Mouse (Mus musculus): ENCODE results near the gene Rhot1. TPM values are rescaled to one million over a fixed set of nuclear protein-coding genes. Genes with fewer than 3 reads are reported as not detected.
"Not testable (repeated sequence)": the region's sequence is repeated elsewhere in the genome, so short reads cannot be mapped to it uniquely, and the experiment has no call there.

The Rhot1 gene
- polyA plus RNA-seq, 1 experiment from 2014 or later: 56.5 TPM

- ATAC-seq (replicated peaks; ENCODE audit: insufficient number of reproducible peaks, insufficient read depth, low FRiP score, low read depth): no peak
- Histone ChIP-seq H3K9me3 (replicated peaks) (no peaks in the 10 kb centered on the region), H3K9ac (no peak overlapping the region), H3K4me3 (no peak overlapping the region), H3K27me3 (no peaks in the 10 kb centered on the region), H3K27ac (no peak overlapping the region), H3K4me2 (no peak overlapping the region), H3K36me3 (peaks cover 13% of the 10 kb centered on the region), H3K4me1 (replicated peaks) (no peaks in the 10 kb centered on the region)
- WGBS: 88% methylated on average over 3 of the region's 3 CpGs
Measured at GRCm38 (mm10) chr11:80199316-80199715, 9.5 kb upstream of the Rhot1 start.

GRCm38 (mm10) chr11:80199773-80200172 is 9.0 kb upstream of the Rhot1 start:
- no peak overlapping the region for H3K4me2 ChIP-seq
- ATAC-seq (replicated peaks; ENCODE audit: insufficient number of reproducible peaks, insufficient read depth, low FRiP score, low read depth): no peak
- no peaks in the 10 kb centered on the region for H3K9me3 ChIP-seq (replicated peaks)
- no peaks in the 10 kb centered on the region for H3K4me1 ChIP-seq (replicated peaks)
- no peak overlapping the region for H3K9ac ChIP-seq
- no peak overlapping the region for H3K4me3 ChIP-seq
- H3K27ac ChIP-seq: no peak overlapping the region
- peaks cover 8% of the 10 kb centered on the region for H3K36me3 ChIP-seq
- 95% methylated on average over 2 of the region's 2 CpGs for WGBS
- H3K27me3 ChIP-seq: no peaks in the 10 kb centered on the region

GRCm38 (mm10) chr11:80200326-80200725 is 8.5 kb upstream of the Rhot1 start:
- Histone ChIP-seq H3K4me1 (replicated peaks) (no peaks in the 10 kb centered on the region), H3K27me3 (no peaks in the 10 kb centered on the region), H3K9ac (no peak overlapping the region), H3K9me3 (replicated peaks) (no peaks in the 10 kb centered on the region), H3K36me3 (peaks cover 6% of the 10 kb centered on the region), H3K27ac (no peak overlapping the region), H3K4me3 (no peak overlapping the region), H3K4me2 (no peak overlapping the region)
- no peak for ATAC-seq (replicated peaks; ENCODE audit: insufficient number of reproducible peaks, insufficient read depth, low FRiP score, low read depth)
- 70% methylated on average over 1 of the region's 1 CpGs for WGBS

GRCm38 (mm10) chr11:80202296-80202695 is 6.5 kb upstream of the Rhot1 start:
- Histone ChIP-seq H3K27me3 (no peaks in the 10 kb centered on the region), H3K9ac (no peak overlapping the region), H3K4me2 (no peak overlapping the region), H3K36me3 (peaks cover 6% of the 10 kb centered on the region), H3K27ac (no peak overlapping the region), H3K4me3 (no peak overlapping the region), H3K9me3 (replicated peaks) (no peaks in the 10 kb centered on the region), H3K4me1 (replicated peaks) (no peaks in the 10 kb centered on the region)
- no peak for ATAC-seq (replicated peaks; ENCODE audit: insufficient number of reproducible peaks, insufficient read depth, low FRiP score, low read depth)
- 77% methylated on average over 6 of the region's 6 CpGs for WGBS

- Histone ChIP-seq H3K4me1 (replicated peaks) (peaks cover 3% of the 10 kb centered on the region; the same call in 1 of the 2 replicates), H3K9me3 (replicated peaks) (no peaks in the 10 kb centered on the region), H3K27ac (no peak overlapping the region), H3K4me2 (no peak overlapping the region), H3K4me3 (no peak overlapping the region), H3K36me3 (peaks cover 4% of the 10 kb centered on the region; the same call in 1 of the 2 replicates), H3K27me3 (no peaks in the 10 kb centered on the region), H3K9ac (no peak overlapping the region)
- no peak for ATAC-seq (replicated peaks; ENCODE audit: insufficient number of reproducible peaks, insufficient read depth, low FRiP score, low read depth)
- WGBS: 77% methylated on average over 3 of the region's 3 CpGs
Measured at GRCm38 (mm10) chr11:80204037-80204436, 4.8 kb upstream of the Rhot1 start.

GRCm38 (mm10) chr11:80204941-80205340 is 3.9 kb upstream of the Rhot1 start:
- Histone ChIP-seq H3K4me3 (no peak overlapping the region), H3K4me2 (no peak overlapping the region), H3K4me1 (replicated peaks) (peaks cover 3% of the 10 kb centered on the region), H3K36me3 (no peaks in the 10 kb centered on the region), H3K27me3 (no peaks in the 10 kb centered on the region), H3K9ac (no peak overlapping the region), H3K9me3 (replicated peaks) (no peaks in the 10 kb centered on the region), H3K27ac (no peak overlapping the region)
- no peak for ATAC-seq (replicated peaks; ENCODE audit: insufficient number of reproducible peaks, insufficient read depth, low FRiP score, low read depth)
- 59% methylated on average over 5 of the region's 5 CpGs for WGBS

GRCm38 (mm10) chr11:80208465-80208859 is 357 bp upstream of the Rhot1 start:
- H3K27ac ChIP-seq: no peak overlapping the region
- no peak overlapping the region for H3K4me3 ChIP-seq
- H3K4me2 ChIP-seq: no peak overlapping the region; the same call in 1 of the 2 replicates
- 34% methylated on average over 7 of the region's 7 CpGs for WGBS
- H3K36me3 ChIP-seq: no peaks in the 10 kb centered on the region
- no peaks in the 10 kb centered on the region for H3K27me3 ChIP-seq
- H3K9ac ChIP-seq: no peak overlapping the region
- H3K9me3 ChIP-seq (replicated peaks): no peaks in the 10 kb centered on the region
- peaks cover 10% of the 10 kb centered on the region for H3K4me1 ChIP-seq (replicated peaks)
- ATAC-seq (replicated peaks; ENCODE audit: insufficient number of reproducible peaks, insufficient read depth, low FRiP score, low read depth): no peak

- no peaks in the 10 kb centered on the region for H3K9me3 ChIP-seq (replicated peaks)
- no peaks in the 10 kb centered on the region for H3K36me3 ChIP-seq
- peaks cover 10% of the 10 kb centered on the region for H3K4me1 ChIP-seq (replicated peaks)
- WGBS: 40% methylated on average over 6 of the region's 6 CpGs
- H3K4me2 ChIP-seq: peak overlapping the region; percentile 63
- H3K4me3 ChIP-seq: peak overlapping the region; percentile 98
- peak overlapping the region; percentile 96 for H3K9ac ChIP-seq
- ATAC-seq (replicated peaks; ENCODE audit: insufficient number of reproducible peaks, insufficient read depth, low FRiP score, low read depth): no peak
- no peak overlapping the region for H3K27ac ChIP-seq
- H3K27me3 ChIP-seq: no peaks in the 10 kb centered on the region
Measured at GRCm38 (mm10) chr11:80210321-80210720, 1.5 kb downstream of the Rhot1 start.

GRCm38 (mm10) chr11:80212282-80212681 is 3.5 kb downstream of the Rhot1 start:
- peaks cover 10% of the 10 kb centered on the region for H3K4me1 ChIP-seq (replicated peaks)
- no peaks in the 10 kb centered on the region for H3K27me3 ChIP-seq
- 88% methylated on average over 2 of the region's 2 CpGs for WGBS

GRCm38 (mm10) chr11:80215291-80215690 is 6.5 kb downstream of the Rhot1 start:
- no peak for ATAC-seq (replicated peaks; ENCODE audit: insufficient number of reproducible peaks, insufficient read depth, low FRiP score, low read depth)
- Histone ChIP-seq H3K36me3 (no peaks in the 10 kb centered on the region), H3K9ac (no peak overlapping the region), H3K27me3 (no peaks in the 10 kb centered on the region), H3K4me2 (no peak overlapping the region), H3K4me3 (no peak overlapping the region), H3K9me3 (replicated peaks) (no peaks in the 10 kb centered on the region), H3K27ac (no peak overlapping the region), H3K4me1 (replicated peaks) (peaks cover 6% of the 10 kb centered on the region)
- 87% methylated on average over 3 of the region's 3 CpGs for WGBS

More at GRCm38 (mm10) chr11:80212282-80212681, 3.5 kb downstream of the Rhot1 start:
- no peak for ATAC-seq (replicated peaks; ENCODE audit: insufficient number of reproducible peaks, insufficient read depth, low FRiP score, low read depth)
- Histone ChIP-seq H3K9ac (no peak overlapping the region), H3K4me2 (no peak overlapping the region), H3K9me3 (replicated peaks) (no peaks in the 10 kb centered on the region), H3K36me3 (no peaks in the 10 kb centered on the region), H3K4me3 (no peak overlapping the region), H3K27ac (no peak overlapping the region)

GRCm38 (mm10) chr11:80218657-80219293 is 10.0 kb downstream of the Rhot1 start:
- no peaks in the 10 kb centered on the region for H3K9me3 ChIP-seq (replicated peaks)
- H3K36me3 ChIP-seq: peaks cover 18% of the 10 kb centered on the region
- no peak overlapping the region for H3K27ac ChIP-seq
- no peak overlapping the region for H3K4me3 ChIP-seq
- no peak overlapping the region for H3K4me2 ChIP-seq
- no peaks in the 10 kb centered on the region for H3K27me3 ChIP-seq
- H3K4me1 ChIP-seq (replicated peaks): no peaks in the 10 kb centered on the region
- WGBS: 79% methylated on average over 11 of the region's 11 CpGs
- H3K9ac ChIP-seq: no peak overlapping the region
- no peak for ATAC-seq (replicated peaks; ENCODE audit: insufficient number of reproducible peaks, insufficient read depth, low FRiP score, low read depth)

GRCm38 (mm10) chr11:80230066-80230465 is 21.2 kb downstream of the Rhot1 start:
- H3K36me3 ChIP-seq: peaks cover 44% of the 10 kb centered on the region

More at GRCm38 (mm10) chr11:80230066-80230465, 21.2 kb downstream of the Rhot1 start:
- 81% methylated on average over 4 of the region's 5 CpGs for WGBS
- H3K4me3 ChIP-seq; ATAC-seq (replicated peaks; ENCODE audit: insufficient number of reproducible peaks, insufficient read depth, low FRiP score, low read depth); H3K4me2 ChIP-seq; H3K27me3 ChIP-seq; H3K27ac ChIP-seq; H3K4me1 ChIP-seq (replicated peaks); H3K9ac ChIP-seq; H3K9me3 ChIP-seq (replicated peaks): not testable (repeated sequence)

Measured in heart, embryonic 15.5 days (tissue).